Mouse (Mus musculus) midbrain, embryonic 12.5 days (tissue): ENCODE results near the gene Bcl10. TPM values are rescaled to one million over a fixed set of nuclear protein-coding genes. Genes with fewer than 3 reads are reported as not detected.

Source experiments
- polyA plus RNA-seq: library from polyadenylated mRNA; unstranded; fragments of >200 nt; fragmentation: Nextera tagmentation; extraction: Ambion mirVana; gene quantifications from 2 replicates; pipeline ENCODE4 v1.2.1, GENCODE M21; 2016

The Bcl10 gene
- polyA plus RNA-seq, 1 experiment from 2014 or later, result 47.1 TPM

Other genes starting within 250 kb of the Bcl10 start
- gene Ddah1, start 164.1 kb upstream of the Bcl10 start, polyA plus RNA-seq, result 38.2 TPM in 2 replicates
- gene 2410004B18Rik, start 15.2 kb downstream of the Bcl10 start, polyA plus RNA-seq, result 58.8 and 61.5 TPM in 2 replicates
- gene Syde2, start 65.1 kb downstream of the Bcl10 start, polyA plus RNA-seq, result 0.92 and 1.3 TPM in 2 replicates
- 0.18 and 0.34 TPM in 2 replicates for gene Wdr63, start 185.3 kb downstream of the Bcl10 start, polyA plus RNA-seq
- 1.9 and 2.5 TPM in 2 replicates for gene Mcoln3, start 194.6 kb downstream of the Bcl10 start, polyA plus RNA-seq
- gene Mcoln2, start 227.0 kb downstream of the Bcl10 start, polyA plus RNA-seq, result 0.24 and 0.26 TPM in 2 replicates